Mouse (Mus musculus): ENCODE results near the gene Mrps35. TPM values are rescaled to one million over a fixed set of nuclear protein-coding genes. Genes with fewer than 3 reads are reported as not detected.

Gene Mrps35
- polyA plus RNA-seq, 1 experiment from 2014 or later: 89.3 TPM

- Histone ChIP-seq H3K9ac (ENCODE audit: low read depth, low read length) (no peak overlapping the region), H3K36me3 (ENCODE audit: control insufficient read depth, insufficient read depth, low read length) (peaks cover 67% of the 10 kb centered on the region), H3K27me3 (replicated peaks; ENCODE audit: control insufficient read depth, insufficient read depth, low read length) (no peaks in the 10 kb centered on the region), H3K27ac (replicated peaks; ENCODE audit: low read depth, low read length) (no peak overlapping the region), H3K4me3 (ENCODE audit: low read depth, low read length) (no peak overlapping the region), H3K4me2 (ENCODE audit: low read depth, low read length) (0 out of 2 replicates have a peak overlapping the region, but pooled peaks have one; percentile 3), H3K9me3 (ENCODE audit: control insufficient read depth, low read length) (no peaks in the 10 kb centered on the region), H3K4me1 (ENCODE audit: control insufficient read depth, insufficient read depth, low read length) (peaks cover 8% of the 10 kb centered on the region; the same call in 1 of the 2 replicates)
- DNase-seq (ENCODE audit: low spot score) (peak; percentile 48), ATAC-seq (ENCODE audit: low read depth) (peak; percentile 69; the same call in 1 of the 2 replicates)
- 63% methylated on average over 7 of the region's 7 CpGs for WGBS
Measured at GRCm38 (mm10) chr6:147062034-147062433, 19.5 kb downstream of the Mrps35 start.

- 0 out of 2 replicates have a peak overlapping the region, but pooled peaks have one; percentile 3 for H3K4me2 ChIP-seq (ENCODE audit: low read depth, low read length)
- 69% methylated on average over 7 of the region's 7 CpGs for WGBS
- peaks cover 68% of the 10 kb centered on the region for H3K36me3 ChIP-seq (ENCODE audit: control insufficient read depth, insufficient read depth, low read length)
- peaks cover 8% of the 10 kb centered on the region; the same call in 1 of the 2 replicates for H3K4me1 ChIP-seq (ENCODE audit: control insufficient read depth, insufficient read depth, low read length)
- no peak overlapping the region for H3K4me3 ChIP-seq (ENCODE audit: low read depth, low read length)
- peak; percentile 41 for DNase-seq (ENCODE audit: low spot score)
- no peak for ATAC-seq (ENCODE audit: low read depth)
- H3K9ac ChIP-seq (ENCODE audit: low read depth, low read length): no peak overlapping the region
- H3K9me3 ChIP-seq (ENCODE audit: control insufficient read depth, low read length): no peaks in the 10 kb centered on the region
- peak overlapping the region; percentile 56; the same call in 1 of the 2 replicates for H3K27ac ChIP-seq (replicated peaks; ENCODE audit: low read depth, low read length)
- no peaks in the 10 kb centered on the region for H3K27me3 ChIP-seq (replicated peaks; ENCODE audit: control insufficient read depth, insufficient read depth, low read length)
Measured at GRCm38 (mm10) chr6:147062694-147063093, 20.1 kb downstream of the Mrps35 start.

GRCm38 (mm10) chr6:147064226-147064943 lies 21.8 kb downstream of the Mrps35 start:
- Histone ChIP-seq H3K27ac (replicated peaks; ENCODE audit: low read depth, low read length) (no peak overlapping the region), H3K4me2 (ENCODE audit: low read depth, low read length) (no peak overlapping the region), H3K4me3 (ENCODE audit: low read depth, low read length) (no peak overlapping the region), H3K36me3 (ENCODE audit: control insufficient read depth, insufficient read depth, low read length) (peaks cover 59% of the 10 kb centered on the region), H3K27me3 (replicated peaks; ENCODE audit: control insufficient read depth, insufficient read depth, low read length) (no peaks in the 10 kb centered on the region), H3K9ac (ENCODE audit: low read depth, low read length) (no peak overlapping the region), H3K4me1 (ENCODE audit: control insufficient read depth, insufficient read depth, low read length) (peaks cover 8% of the 10 kb centered on the region; the same call in 1 of the 2 replicates), H3K9me3 (ENCODE audit: control insufficient read depth, low read length) (no peaks in the 10 kb centered on the region)
- no peak for ATAC-seq (ENCODE audit: low read depth)
- WGBS: 83% methylated on average over 10 of the region's 10 CpGs
- DNase-seq (ENCODE audit: low spot score): no peak

GRCm38 (mm10) chr6:147064944-147065261 lies 22.3 kb downstream of the Mrps35 start:
- 84% methylated on average over 6 of the region's 6 CpGs for WGBS
- no peaks in the 10 kb centered on the region for H3K27me3 ChIP-seq (replicated peaks; ENCODE audit: control insufficient read depth, insufficient read depth, low read length)
- DNase-seq (ENCODE audit: low spot score): no peak
- peaks cover 8% of the 10 kb centered on the region; the same call in 1 of the 2 replicates for H3K4me1 ChIP-seq (ENCODE audit: control insufficient read depth, insufficient read depth, low read length)
- H3K9me3 ChIP-seq (ENCODE audit: control insufficient read depth, low read length): no peaks in the 10 kb centered on the region
- peaks cover 62% of the 10 kb centered on the region for H3K36me3 ChIP-seq (ENCODE audit: control insufficient read depth, insufficient read depth, low read length)
- no peak overlapping the region for H3K27ac ChIP-seq (replicated peaks; ENCODE audit: low read depth, low read length)
- no peak overlapping the region for H3K4me3 ChIP-seq (ENCODE audit: low read depth, low read length)
- H3K9ac ChIP-seq (ENCODE audit: low read depth, low read length): no peak overlapping the region
- ATAC-seq (ENCODE audit: low read depth): no peak
- H3K4me2 ChIP-seq (ENCODE audit: low read depth, low read length): no peak overlapping the region

GRCm38 (mm10) chr6:147075808-147076387 lies 33.3 kb downstream of the Mrps35 start:
- ATAC-seq (ENCODE audit: low read depth): no peak
- no peak for DNase-seq (ENCODE audit: low spot score)
- 39% methylated on average over 5 of the region's 5 CpGs for WGBS
- Histone ChIP-seq H3K27me3 (replicated peaks; ENCODE audit: control insufficient read depth, insufficient read depth, low read length) (no peaks in the 10 kb centered on the region), H3K9ac (ENCODE audit: low read depth, low read length) (no peak overlapping the region), H3K9me3 (ENCODE audit: control insufficient read depth, low read length) (no peaks in the 10 kb centered on the region), H3K4me3 (ENCODE audit: low read depth, low read length) (no peak overlapping the region), H3K36me3 (ENCODE audit: control insufficient read depth, insufficient read depth, low read length) (peaks cover 31% of the 10 kb centered on the region), H3K4me1 (ENCODE audit: control insufficient read depth, insufficient read depth, low read length) (no peaks in the 10 kb centered on the region), H3K27ac (replicated peaks; ENCODE audit: low read depth, low read length) (peak overlapping the region; percentile 10; the same call in 1 of the 2 replicates), H3K4me2 (ENCODE audit: low read depth, low read length) (no peak overlapping the region)

GRCm38 (mm10) chr6:147076878-147077277 lies 34.3 kb downstream of the Mrps35 start:
- no peaks in the 10 kb centered on the region for H3K9me3 ChIP-seq (ENCODE audit: control insufficient read depth, low read length)
- no peak overlapping the region for H3K4me3 ChIP-seq (ENCODE audit: low read depth, low read length)
- H3K27me3 ChIP-seq (replicated peaks; ENCODE audit: control insufficient read depth, insufficient read depth, low read length): no peaks in the 10 kb centered on the region
- H3K4me2 ChIP-seq (ENCODE audit: low read depth, low read length): no peak overlapping the region
- no peaks in the 10 kb centered on the region for H3K4me1 ChIP-seq (ENCODE audit: control insufficient read depth, insufficient read depth, low read length)
- no peak overlapping the region for H3K9ac ChIP-seq (ENCODE audit: low read depth, low read length)
- H3K27ac ChIP-seq (replicated peaks; ENCODE audit: low read depth, low read length): no peak overlapping the region
- no peak for DNase-seq (ENCODE audit: low spot score)
- 77% methylated on average over 8 of the region's 8 CpGs for WGBS
- no peak for ATAC-seq (ENCODE audit: low read depth)
- H3K36me3 ChIP-seq (ENCODE audit: control insufficient read depth, insufficient read depth, low read length): peaks cover 21% of the 10 kb centered on the region

GRCm38 (mm10) chr6:147079919-147080318 lies 37.4 kb downstream of the Mrps35 start:
- H3K27ac ChIP-seq (replicated peaks; ENCODE audit: low read depth, low read length): no peak overlapping the region
- ATAC-seq (ENCODE audit: low read depth): no peak
- H3K9ac ChIP-seq (ENCODE audit: low read depth, low read length): no peak overlapping the region
- WGBS: 97% methylated on average over 10 of the region's 10 CpGs
- no peak for DNase-seq (ENCODE audit: low spot score)
- no peaks in the 10 kb centered on the region for H3K27me3 ChIP-seq (replicated peaks; ENCODE audit: control insufficient read depth, insufficient read depth, low read length)
- no peaks in the 10 kb centered on the region for H3K4me1 ChIP-seq (ENCODE audit: control insufficient read depth, insufficient read depth, low read length)
- H3K36me3 ChIP-seq (ENCODE audit: control insufficient read depth, insufficient read depth, low read length): peaks cover 6% of the 10 kb centered on the region; the same call in 1 of the 2 replicates
- no peaks in the 10 kb centered on the region for H3K9me3 ChIP-seq (ENCODE audit: control insufficient read depth, low read length)
- H3K4me2 ChIP-seq (ENCODE audit: low read depth, low read length): no peak overlapping the region
- H3K4me3 ChIP-seq (ENCODE audit: low read depth, low read length): no peak overlapping the region

GRCm38 (mm10) chr6:147085398-147086040 lies 43.0 kb downstream of the Mrps35 start:
- WGBS: 61% methylated on average over 7 of the region's 7 CpGs
- no peak for DNase-seq (ENCODE audit: low spot score)
- Histone ChIP-seq H3K27me3 (replicated peaks; ENCODE audit: control insufficient read depth, insufficient read depth, low read length) (no peaks in the 10 kb centered on the region), H3K4me3 (ENCODE audit: low read depth, low read length) (no peak overlapping the region), H3K4me2 (ENCODE audit: low read depth, low read length) (no peak overlapping the region), H3K9me3 (ENCODE audit: control insufficient read depth, low read length) (no peaks in the 10 kb centered on the region), H3K4me1 (ENCODE audit: control insufficient read depth, insufficient read depth, low read length) (peaks cover 8% of the 10 kb centered on the region; the same call in 1 of the 2 replicates), H3K27ac (replicated peaks; ENCODE audit: low read depth, low read length) (no peak overlapping the region), H3K9ac (ENCODE audit: low read depth, low read length) (no peak overlapping the region), H3K36me3 (ENCODE audit: control insufficient read depth, insufficient read depth, low read length) (no peaks in the 10 kb centered on the region)
- no peak for ATAC-seq (ENCODE audit: low read depth)
